Mouse (Mus musculus) forebrain, embryonic 14.5 days (tissue): ENCODE measurements around the gene Mlf1. TPM values are rescaled to one million over a fixed set of nuclear protein-coding genes. Genes with fewer than 3 reads are reported as not detected.

Experiments used
- ATAC-seq: fragments of 200-750 bp; cut with Nextera tagmentation; 2 replicates; pipeline ENCODE4 v1.8.0; 2017; ENCODE audit warnings: mild to moderate bottlenecking, moderate library complexity
- DNase-seq: peaks from one replicate; pipeline ENCODE4 v3.0.0-alpha.2; 2015; ENCODE audit warnings: low spot score
- H3K27ac ChIP-seq: fragments of 300-500 bp; sonication (generic); 2 replicates; pipeline ENCODE4 v1.5.1; 2014; ENCODE audit warnings: low read depth, mild to moderate bottlenecking, control low read depth, low read length, moderate library complexity
- H3K27me3 ChIP-seq: fragments of 300-500 bp; sonication (generic); replicated peaks from 2 replicates; pipeline ENCODE4 v1.6.1; 2014; ENCODE audit warnings: low read length, control low read depth, mixed read lengths; ENCODE audit not compliant: control insufficient read depth, insufficient read depth
- H3K36me3 ChIP-seq: fragments of 300-500 bp; sonication (generic); 2 replicates; pipeline ENCODE4 v1.6.1; 2014; ENCODE audit warnings: low read length, control low read depth; ENCODE audit not compliant: control insufficient read depth, insufficient read depth
- H3K4me1 ChIP-seq: fragments of 300-500 bp; sonication (generic); 2 replicates; pipeline ENCODE4 v1.6.1; 2014; ENCODE audit warnings: antibody characterized with exemption, low read length, control low read depth; ENCODE audit not compliant: control insufficient read depth, insufficient read depth
- H3K4me2 ChIP-seq: fragments of 300-500 bp; sonication (generic); 2 replicates; pipeline ENCODE4 v1.6.1; 2014; ENCODE audit warnings: mild to moderate bottlenecking, control low read depth, low read length
- H3K4me3 ChIP-seq: fragments of 300-500 bp; sonication (generic); 2 replicates; pipeline ENCODE4 v1.5.1; 2014; ENCODE audit warnings: low read depth, low read length, control low read depth
- H3K9ac ChIP-seq: fragments of 300-500 bp; sonication (generic); 2 replicates; pipeline ENCODE4 v1.6.1; 2014; ENCODE audit warnings: mild to moderate bottlenecking, low read length, control low read depth, moderate library complexity
- H3K9me3 ChIP-seq: fragments of 300-500 bp; sonication (generic); replicated peaks from 2 replicates; pipeline ENCODE4 v1.6.1; 2016; ENCODE audit warnings: low read length, control low read depth, mixed read lengths; ENCODE audit not compliant: control insufficient read depth
- WGBS: fragments of 180-500 bp; shearing (Covaris S2); extraction: QIAGEN DNeasy Blood & Tissue Kit; methylation state at CpG from one replicate; pipeline ENCODE4 v1.1.7; 2014; 5-methylcytosine and 5-hydroxymethylcytosine counted together
- polyA plus RNA-seq: library from polyadenylated mRNA; unstranded; fragments of >200 nt; fragmentation: Nextera tagmentation; extraction: Ambion mirVana; gene quantifications from 2 replicates; pipeline ENCODE4 v1.2.1, GENCODE M21; 2014

The Mlf1 gene
- polyA plus RNA-seq, 1 experiment from 2014 or later, result 21.9 TPM

DNA sequence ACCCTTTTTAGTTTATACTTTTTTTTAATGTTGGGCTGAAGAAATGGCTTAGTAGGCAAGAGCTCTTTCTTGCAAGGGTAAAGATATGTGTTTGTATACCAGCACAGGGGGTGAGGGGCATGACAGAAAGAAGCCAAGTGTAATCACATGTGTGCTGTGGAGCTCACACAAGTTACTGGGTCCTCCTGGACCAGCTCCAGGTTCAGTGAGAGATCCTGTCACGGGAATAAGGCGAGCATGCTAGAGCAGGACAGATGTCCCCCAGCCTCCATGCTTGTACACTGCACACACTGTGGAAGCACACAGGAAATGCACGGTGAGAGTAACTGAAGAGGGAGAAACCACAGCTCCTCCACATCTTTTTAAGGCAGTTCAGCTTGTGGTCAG is 21.1 kb upstream of the Mlf1 start:
- Histone ChIP-seq H3K4me3 (no peak overlapping the region), H3K9me3 (no peaks in the 10 kb centered on the region), H3K27ac (no peak overlapping the region), H3K9ac (no peak overlapping the region), H3K36me3 (no peaks in the 10 kb centered on the region), H3K4me1 (no peaks in the 10 kb centered on the region), H3K4me2 (no peak overlapping the region), H3K27me3 (0 out of 2 replicates have a peak, but pooled peaks cover 2% of the 10 kb centered on the region)
- ATAC-seq (peak; percentile 45), DNase-seq (peak; percentile 17)
- WGBS, result 67% methylated on average over 3 of the region's 3 CpGs

DNA sequence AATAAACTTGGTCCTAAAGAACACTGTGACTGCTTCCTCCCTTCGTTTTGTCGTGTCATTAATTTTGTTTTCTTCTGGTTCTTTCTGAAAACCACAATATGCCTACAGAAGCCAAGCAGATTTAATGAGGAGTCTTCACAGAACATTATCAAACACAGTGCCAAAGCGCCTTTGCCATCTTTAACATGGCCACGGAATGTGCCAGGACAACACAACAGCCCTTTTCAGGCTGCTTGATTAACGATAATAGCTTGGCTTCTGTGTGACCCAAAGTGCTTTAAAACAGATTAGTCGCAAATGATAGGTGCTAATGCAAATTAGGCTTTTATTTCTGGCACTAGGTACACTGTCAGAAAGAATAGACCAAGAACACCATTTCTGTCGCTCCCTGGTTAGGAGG is 15.5 kb upstream of the Mlf1 start:
- no peak overlapping the region for H3K9ac ChIP-seq
- DNase-seq, result peak; percentile 68
- H3K9me3 ChIP-seq, result no peaks in the 10 kb centered on the region
- ATAC-seq, result peak; percentile 50; the same call in 1 of the 2 replicates
- no peak overlapping the region for H3K27ac ChIP-seq
- no peak overlapping the region for H3K4me2 ChIP-seq
- peaks cover 2% of the 10 kb centered on the region; the same call in 1 of the 2 replicates for H3K27me3 ChIP-seq
- H3K36me3 ChIP-seq, result no peaks in the 10 kb centered on the region
- no peaks in the 10 kb centered on the region; the same call in 1 of the 2 replicates for H3K4me1 ChIP-seq
- H3K4me3 ChIP-seq, result no peak overlapping the region
- 20% methylated on average over 7 of the region's 7 CpGs for WGBS

DNA sequence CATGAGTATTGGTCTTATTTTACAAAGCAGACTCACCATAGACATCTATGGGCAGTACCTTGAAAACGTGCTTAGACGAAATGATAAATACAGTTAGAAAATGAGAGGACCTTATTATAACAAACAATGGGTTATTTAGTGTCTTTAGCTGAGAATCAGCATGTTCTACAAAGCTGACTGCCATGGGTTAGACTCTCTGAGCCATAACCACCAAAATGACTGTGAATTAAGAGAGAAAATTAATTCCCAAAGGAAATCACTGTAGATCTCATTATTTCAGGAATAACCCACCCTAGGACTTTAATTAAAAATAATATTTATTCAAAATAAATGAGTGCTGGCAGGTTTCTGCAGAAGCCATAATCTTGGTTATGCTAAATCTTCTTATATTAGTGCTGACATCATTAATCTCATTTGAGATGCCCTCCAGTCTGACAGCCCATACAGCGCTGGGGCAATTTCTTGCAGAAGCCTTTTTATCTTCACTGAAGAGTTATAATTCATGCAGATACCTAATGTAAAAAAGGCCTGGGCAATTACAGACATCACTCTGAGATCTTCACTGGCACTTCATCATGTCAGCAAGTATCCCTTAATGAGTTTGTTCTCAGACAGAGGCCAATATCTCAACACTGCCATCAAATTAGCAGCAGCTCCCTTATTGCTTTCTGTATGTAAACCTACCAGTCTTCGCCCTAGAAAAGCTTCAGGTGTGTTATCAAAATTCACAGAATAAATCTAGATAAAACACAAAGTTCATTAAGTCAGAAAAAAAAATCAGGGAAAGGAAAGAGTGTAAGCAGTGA is 7.6 kb upstream of the Mlf1 start:
- 74% methylated on average over 4 of the region's 4 CpGs for WGBS
- Histone ChIP-seq H3K9me3 (no peaks in the 10 kb centered on the region), H3K9ac (no peak overlapping the region), H3K27me3 (no peaks in the 10 kb centered on the region), H3K4me2 (no peak overlapping the region), H3K4me1 (no peaks in the 10 kb centered on the region), H3K27ac (no peak overlapping the region), H3K4me3 (no peak overlapping the region), H3K36me3 (no peaks in the 10 kb centered on the region)
- DNase-seq (no peak), ATAC-seq (no peak; the same call in 1 of the 2 replicates)

DNA sequence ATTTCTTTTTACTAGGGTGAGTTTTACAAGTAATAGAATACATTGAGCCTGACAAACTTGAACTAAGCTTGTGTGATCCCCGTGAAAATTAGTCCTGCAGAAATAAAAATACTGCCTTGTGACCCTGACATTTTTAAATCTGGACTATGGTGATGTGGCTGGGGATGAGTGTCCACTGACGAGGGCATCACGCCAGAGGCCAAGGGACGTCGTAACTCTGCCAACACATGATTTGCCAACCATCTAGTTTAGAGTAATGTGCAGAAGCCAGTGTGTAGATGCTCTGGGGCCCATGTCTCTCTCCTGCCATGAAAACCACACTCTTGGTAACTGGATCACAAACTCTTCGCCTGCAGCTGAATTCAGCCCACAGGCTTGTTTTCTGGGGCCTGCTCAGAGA is 6.4 kb upstream of the Mlf1 start:
- Histone ChIP-seq H3K27me3 (0 out of 2 replicates have a peak, but pooled peaks cover 3% of the 10 kb centered on the region), H3K36me3 (no peaks in the 10 kb centered on the region), H3K4me3 (no peak overlapping the region), H3K4me1 (no peaks in the 10 kb centered on the region), H3K9ac (no peak overlapping the region), H3K9me3 (no peaks in the 10 kb centered on the region), H3K27ac (no peak overlapping the region), H3K4me2 (no peak overlapping the region)
- ATAC-seq (no peak), DNase-seq (no peak)
- 88% methylated on average over 6 of the region's 6 CpGs for WGBS

DNA sequence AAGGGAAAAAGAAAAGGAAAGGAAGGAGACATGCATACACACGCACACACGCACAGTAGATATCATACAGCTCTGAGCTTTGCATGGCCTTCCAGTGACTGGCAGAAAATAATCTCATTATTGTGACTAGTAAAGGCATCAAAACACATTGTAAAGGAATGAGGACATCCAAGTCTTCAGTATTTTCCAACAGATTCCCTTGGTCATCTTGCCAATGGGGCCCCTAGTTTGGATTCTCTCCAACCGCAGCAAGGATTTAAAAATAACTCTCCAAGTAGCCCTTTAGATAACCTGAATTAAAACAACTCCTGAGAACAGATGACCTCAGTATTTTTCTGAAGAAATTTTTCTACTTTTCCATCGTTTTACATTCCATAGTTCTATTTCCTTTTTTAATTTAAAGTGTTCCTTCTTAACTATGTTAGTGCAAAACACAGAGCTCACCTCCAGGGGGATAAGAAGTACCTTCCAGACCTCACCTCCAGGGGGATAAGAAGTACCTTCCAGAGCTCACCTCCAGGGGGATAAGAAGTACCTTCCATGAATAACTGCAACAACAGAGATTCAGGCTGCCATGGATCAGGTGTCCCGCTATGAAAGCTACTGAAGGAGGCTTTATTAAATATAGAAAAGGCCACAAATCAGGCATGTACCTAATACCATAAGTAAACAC is 4.4 kb upstream of the Mlf1 start:
- Histone ChIP-seq H3K4me1 (no peaks in the 10 kb centered on the region), H3K27me3 (peaks cover 10% of the 10 kb centered on the region)
- WGBS, result 76% methylated on average over 5 of the region's 5 CpGs

DNA sequence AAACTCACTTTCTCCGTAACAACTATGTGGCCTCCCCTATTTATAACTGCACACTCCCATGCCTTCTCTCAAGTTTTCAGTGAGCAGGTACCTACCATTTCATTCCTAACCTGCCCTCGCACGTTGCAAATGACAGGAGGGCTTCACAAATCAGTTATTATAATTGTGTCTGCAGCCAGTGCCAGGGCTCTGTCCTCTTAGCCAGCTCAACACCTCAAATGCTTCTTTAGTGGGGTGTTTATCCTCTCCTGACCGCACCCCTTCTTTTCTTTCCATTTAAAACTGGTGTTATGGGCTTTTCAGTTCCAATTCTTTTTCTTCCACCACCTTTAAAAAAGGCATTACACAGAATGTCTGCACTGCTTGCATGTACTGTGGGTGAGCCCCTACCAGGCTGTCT is 1.7 kb upstream of the Mlf1 start:
- Histone ChIP-seq H3K9ac (no peak overlapping the region), H3K4me2 (no peak overlapping the region), H3K36me3 (no peaks in the 10 kb centered on the region), H3K27ac (no peak overlapping the region), H3K27me3 (peaks cover 12% of the 10 kb centered on the region), H3K9me3 (no peaks in the 10 kb centered on the region), H3K4me3 (no peak overlapping the region), H3K4me1 (no peaks in the 10 kb centered on the region)
- WGBS, result 77% methylated on average over 4 of the region's 4 CpGs
- ATAC-seq (no peak), DNase-seq (no peak)

More for the DNA sequence above, 4.4 kb upstream of the Mlf1 start:
- Histone ChIP-seq H3K36me3 (no peaks in the 10 kb centered on the region), H3K9me3 (no peaks in the 10 kb centered on the region), H3K9ac (no peak overlapping the region), H3K4me3 (no peak overlapping the region), H3K4me2 (no peak overlapping the region), H3K27ac (no peak overlapping the region)
- ATAC-seq (no peak), DNase-seq (no peak)

DNA sequence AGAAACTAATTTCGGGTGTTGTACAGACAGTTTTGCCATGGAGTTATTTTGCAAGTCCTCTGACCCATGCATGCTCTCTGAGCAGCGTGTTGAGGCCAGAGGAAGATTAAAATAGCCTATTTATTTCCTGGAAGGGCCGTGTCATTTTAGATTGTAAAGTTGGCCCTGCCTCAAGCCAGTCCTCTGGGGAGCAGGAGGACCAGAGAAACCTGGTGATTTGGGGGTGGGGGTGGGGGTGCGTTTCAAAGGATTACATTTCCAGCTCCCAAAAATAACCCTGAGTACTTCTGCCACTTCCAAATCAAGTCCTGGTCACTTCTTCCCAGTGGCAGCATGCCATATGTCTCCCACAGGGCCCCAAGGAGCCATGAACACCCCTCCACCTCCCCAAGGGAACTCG is 1.1 kb upstream of the Mlf1 start:
- no peaks in the 10 kb centered on the region for H3K36me3 ChIP-seq
- H3K4me3 ChIP-seq, result no peak overlapping the region
- H3K4me1 ChIP-seq, result no peaks in the 10 kb centered on the region
- H3K9me3 ChIP-seq, result no peaks in the 10 kb centered on the region
- 58% methylated on average over 5 of the region's 5 CpGs for WGBS
- DNase-seq, result no peak
- no peak overlapping the region for H3K4me2 ChIP-seq
- H3K27me3 ChIP-seq, result peaks cover 12% of the 10 kb centered on the region
- no peak overlapping the region for H3K9ac ChIP-seq
- no peak for ATAC-seq
- H3K27ac ChIP-seq, result no peak overlapping the region

DNA sequence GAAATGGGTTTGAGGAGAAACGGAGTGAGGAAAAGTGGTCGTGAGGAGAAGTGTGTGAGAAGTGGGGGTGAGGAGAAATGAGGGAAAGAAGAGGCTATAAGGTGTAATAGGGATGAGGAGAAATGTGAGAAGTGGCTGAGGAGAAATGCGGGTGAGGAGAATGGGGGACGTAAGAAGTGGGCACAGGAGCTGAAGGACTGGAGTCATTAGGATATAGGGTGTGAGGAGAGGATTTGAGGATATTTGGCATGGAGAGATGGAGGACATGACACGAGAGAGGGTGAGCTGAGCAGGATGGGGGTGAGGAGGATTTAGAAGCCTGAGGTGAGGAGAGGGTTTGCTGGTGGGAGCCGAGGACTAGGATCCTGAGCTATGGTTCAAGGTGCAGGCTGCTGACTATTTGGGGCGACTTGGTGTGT is 472 bp downstream of the Mlf1 start:
- 36% methylated on average over 7 of the region's 7 CpGs for WGBS
- H3K27me3 ChIP-seq, result peaks cover 12% of the 10 kb centered on the region
- peak overlapping the region; percentile 51 for H3K4me3 ChIP-seq
- H3K27ac ChIP-seq, result no peak overlapping the region
- peak; percentile 54 for ATAC-seq
- no peaks in the 10 kb centered on the region for H3K9me3 ChIP-seq
- no peaks in the 10 kb centered on the region for H3K36me3 ChIP-seq
- peak overlapping the region; percentile 89 for H3K4me2 ChIP-seq
- no peaks in the 10 kb centered on the region for H3K4me1 ChIP-seq
- peak overlapping the region; percentile 62 for H3K9ac ChIP-seq
- DNase-seq, result no peak

DNA sequence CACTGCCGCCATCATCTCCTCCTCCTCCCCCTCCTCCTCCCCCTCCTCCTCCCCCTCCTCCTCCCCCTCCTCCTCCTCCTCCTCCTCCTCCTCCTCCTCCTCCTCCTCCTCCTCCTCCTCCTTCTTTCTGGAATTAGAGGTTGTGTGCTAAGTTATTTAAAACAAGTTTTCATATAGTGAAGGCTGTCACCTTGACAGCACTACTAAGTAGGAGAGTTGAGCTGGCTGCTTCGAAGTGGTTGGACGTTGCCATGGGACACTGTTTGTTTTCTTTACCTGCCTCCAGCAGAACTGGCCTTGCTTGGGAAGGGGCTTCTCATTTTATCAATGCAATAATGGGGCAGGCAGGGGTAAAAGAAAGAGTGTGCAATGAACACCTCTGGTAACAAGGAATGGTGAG is 1.2 kb downstream of the Mlf1 start, which contains the start of gene Gm17402:
TSS of gene Gm17402 (minus strand) at position 101 of the 400 bp plus-strand sequence.
- ATAC-seq, result no peak
- H3K27me3 ChIP-seq, result peaks cover 12% of the 10 kb centered on the region
- WGBS, result 47% methylated on average over 3 of the region's 3 CpGs

More for the DNA sequence above, 1.2 kb downstream of the Mlf1 start, which contains the start of gene Gm17402:
- no peaks in the 10 kb centered on the region for H3K9me3 ChIP-seq
- no peak for DNase-seq
- H3K4me2 ChIP-seq, result peak within 1 kb of the TSS; percentile 89
- H3K36me3 ChIP-seq, result no peaks in the 10 kb centered on the region
- H3K27ac ChIP-seq, result no peak within 1 kb of the TSS
- peak within 1 kb of the TSS; percentile 51 for H3K4me3 ChIP-seq
- no peaks in the 10 kb centered on the region for H3K4me1 ChIP-seq
- H3K9ac ChIP-seq, result peak within 1 kb of the TSS; percentile 62
